ENCODE assay signal across 20 mouse cellular contexts in the genomic region with DNA sequence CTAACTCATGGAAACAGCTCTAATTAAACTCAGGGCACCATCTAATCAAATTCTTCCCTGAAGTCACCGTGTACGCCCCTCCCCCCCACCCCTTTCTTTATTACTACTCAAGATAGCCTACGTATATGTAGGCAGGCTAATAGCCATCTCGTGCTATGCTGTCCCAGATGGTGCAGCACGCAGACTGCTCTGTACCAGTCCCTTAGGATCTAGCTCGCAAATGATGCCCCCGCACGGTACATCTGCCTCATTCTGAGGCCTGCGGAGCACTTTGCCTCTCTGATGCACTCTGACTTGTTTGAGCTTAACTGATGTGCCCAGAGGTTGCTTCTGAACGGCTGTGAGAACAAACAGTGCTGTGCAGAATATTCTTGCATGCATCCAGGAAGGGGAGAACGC.
DNase-seq lines count a peak whose midpoint lies in the region; ATAC-seq lines count a peak whose summit lies in the region.
"Had no signal": no experiment of that assay in that cellular context is flagged by ENCODE, and none has a peak within 500 bp of the region (broad histone marks: within the 10 kb centered on the region; RNA-seq: fewer than 3 reads in every experiment).

No protein-coding gene starts in this region.

- peak; percentile 76 for ATAC-seq in hindbrain, embryonic 12.5 days (ENCODE audit: low FRiP score)
- no peak for ATAC-seq in hindbrain, embryonic 11.5 days (ENCODE audit: low FRiP score)
- ATAC-seq in megakaryocyte, adult 5-6 weeks (ENCODE audit: poor library complexity, severe bottlenecking), result no peak
- ATAC-seq in neural tube, embryonic 13.5 days (ENCODE audit: low read depth), result peak; percentile 61; the same call in 1 of the 2 replicates
- no peak; the same call in 1 of the 2 replicates for ATAC-seq in neural tube, embryonic 15.5 days (ENCODE audit: low FRiP score)
- ATAC-seq: forebrain, embryonic 14.5 days had no signal

- no peak overlapping the region for H3K4me3 ChIP-seq in hindbrain, embryonic 12.5 days
- H3K4me3 ChIP-seq in hindbrain, embryonic 11.5 days (ENCODE audit: low read depth, low read length), result no peak overlapping the region
- H3K4me3 ChIP-seq in megakaryocyte, embryonic 14.5 days (replicated peaks), result peak overlapping the region; percentile 10
- no peak overlapping the region for H3K4me3 ChIP-seq in neural tube, embryonic 13.5 days
- H3K4me3 ChIP-seq in neural tube, embryonic 15.5 days (replicated peaks), result no peak overlapping the region
- H3K4me3 ChIP-seq: embryonic facial prominence, embryonic 13.5 days; embryonic facial prominence, embryonic 15.5 days; erythroblast, embryonic 14.5 days; forebrain, embryonic 10.5 days; forebrain, embryonic 12.5 days had no signal

- no peak overlapping the region for H3K4me2 ChIP-seq in hindbrain, embryonic 12.5 days (replicated peaks)
- H3K4me2 ChIP-seq in hindbrain, embryonic 11.5 days (replicated peaks; ENCODE audit: low read depth, low read length), result no peak overlapping the region
- no peak overlapping the region for H3K4me2 ChIP-seq in neural tube, embryonic 13.5 days
- no peak overlapping the region for H3K4me2 ChIP-seq in neural tube, embryonic 15.5 days
- H3K4me2 ChIP-seq: embryonic facial prominence, embryonic 13.5 days; embryonic facial prominence, embryonic 15.5 days; forebrain, embryonic 12.5 days had no signal

- H3K27ac ChIP-seq in hindbrain, embryonic 12.5 days, result no peak overlapping the region
- no peak overlapping the region for H3K27ac ChIP-seq in hindbrain, embryonic 11.5 days (ENCODE audit: low read depth, low read length)
- peak overlapping the region; percentile 64 for H3K27ac ChIP-seq in neural tube, embryonic 13.5 days (replicated peaks)
- no peak overlapping the region for H3K27ac ChIP-seq in neural tube, embryonic 15.5 days (replicated peaks)
- H3K27ac ChIP-seq: embryonic facial prominence, embryonic 13.5 days; embryonic facial prominence, embryonic 15.5 days; forebrain, embryonic 10.5 days; forebrain, embryonic 12.5 days had no signal

- no peak for DNase-seq in hindbrain, embryonic 11.5 days (ENCODE audit: low spot score)
- DNase-seq: adrenal gland, postnatal 25 days; cerebellum, adult 11 months; cerebellum, adult 18-20 months; cerebellum, adult 8-10 months; cerebellum, adult 9-11 months; cerebellum, postnatal 14 days; cerebellum, postnatal 36 days; embryo, embryonic 11 days had no signal

- peaks cover 33% of the 10 kb centered on the region for H3K4me1 ChIP-seq in hindbrain, embryonic 12.5 days
- H3K4me1 ChIP-seq in hindbrain, embryonic 11.5 days (replicated peaks; ENCODE audit: control insufficient read depth, insufficient read depth, low read length), result no peaks in the 10 kb centered on the region
- H3K4me1 ChIP-seq in megakaryocyte, embryonic 14.5 days, result peaks cover 83% of the 10 kb centered on the region
- H3K4me1 ChIP-seq in neural tube, embryonic 13.5 days (replicated peaks), result peaks cover 35% of the 10 kb centered on the region
- peaks cover 25% of the 10 kb centered on the region for H3K4me1 ChIP-seq in neural tube, embryonic 15.5 days

- no peaks in the 10 kb centered on the region for H3K36me3 ChIP-seq in hindbrain, embryonic 12.5 days
- H3K36me3 ChIP-seq in hindbrain, embryonic 11.5 days (ENCODE audit: control insufficient read depth, insufficient read depth, low read length), result no peaks in the 10 kb centered on the region
- no peaks in the 10 kb centered on the region for H3K36me3 ChIP-seq in megakaryocyte, embryonic 14.5 days (replicated peaks; ENCODE audit: low read length)
- no peaks in the 10 kb centered on the region for H3K36me3 ChIP-seq in neural tube, embryonic 13.5 days
- H3K36me3 ChIP-seq in neural tube, embryonic 15.5 days, result no peaks in the 10 kb centered on the region
- H3K36me3 ChIP-seq: embryonic facial prominence, embryonic 13.5 days; embryonic facial prominence, embryonic 15.5 days; forebrain, embryonic 10.5 days; forebrain, embryonic 12.5 days had no signal

- H3K9ac ChIP-seq in hindbrain, embryonic 12.5 days, result no peak overlapping the region
- H3K9ac ChIP-seq in hindbrain, embryonic 11.5 days (ENCODE audit: low read depth, low read length), result no peak overlapping the region
- H3K9ac ChIP-seq in neural tube, embryonic 13.5 days, result no peak overlapping the region
- H3K9ac ChIP-seq in neural tube, embryonic 15.5 days (replicated peaks), result no peak overlapping the region
- H3K9ac ChIP-seq: embryonic facial prominence, embryonic 13.5 days; embryonic facial prominence, embryonic 15.5 days; forebrain, embryonic 12.5 days had no signal

- no peaks in the 10 kb centered on the region for H3K9me3 ChIP-seq in hindbrain, embryonic 12.5 days (replicated peaks)
- H3K9me3 ChIP-seq in hindbrain, embryonic 11.5 days (ENCODE audit: control insufficient read depth, low read length), result no peaks in the 10 kb centered on the region
- H3K9me3 ChIP-seq in megakaryocyte, embryonic 14.5 days, result no peaks in the 10 kb centered on the region
- no peaks in the 10 kb centered on the region for H3K9me3 ChIP-seq in neural tube, embryonic 13.5 days
- no peaks in the 10 kb centered on the region for H3K9me3 ChIP-seq in neural tube, embryonic 15.5 days (replicated peaks)
- H3K9me3 ChIP-seq: embryonic facial prominence, embryonic 15.5 days; forebrain, embryonic 10.5 days; forebrain, embryonic 12.5 days had no signal

- WGBS in hindbrain, embryonic 12.5 days, result 83% methylated on average over 11 of the region's 11 CpGs
- WGBS in hindbrain, embryonic 11.5 days, result 77% methylated on average over 11 of the region's 11 CpGs
- WGBS in neural tube, embryonic 13.5 days, result 55% methylated on average over 11 of the region's 11 CpGs
- 45% methylated on average over 11 of the region's 11 CpGs for WGBS in neural tube, embryonic 15.5 days

- H3K27me3 ChIP-seq in hindbrain, embryonic 12.5 days, result no peaks in the 10 kb centered on the region
- H3K27me3 ChIP-seq in hindbrain, embryonic 11.5 days (ENCODE audit: control insufficient read depth, insufficient read depth, low read length), result no peaks in the 10 kb centered on the region
- peaks cover 11% of the 10 kb centered on the region for H3K27me3 ChIP-seq in megakaryocyte, embryonic 14.5 days (replicated peaks)
- no peaks in the 10 kb centered on the region for H3K27me3 ChIP-seq in neural tube, embryonic 13.5 days
- no peaks in the 10 kb centered on the region for H3K27me3 ChIP-seq in neural tube, embryonic 15.5 days (replicated peaks)
- H3K27me3 ChIP-seq: embryonic facial prominence, embryonic 13.5 days; embryonic facial prominence, embryonic 15.5 days; forebrain, embryonic 12.5 days had no signal

Comparison
In these comparisons a context has a peak if more than half of its experiments do, and no peak if none do; other contexts are left out.
1. ATAC-seq: peak in hindbrain, embryonic 12.5 days (single experiment) and neural tube, embryonic 13.5 days (single experiment); none in hindbrain, embryonic 11.5 days (single experiment), megakaryocyte, adult 5-6 weeks (single experiment) and neural tube, embryonic 15.5 days (single experiment).